Mouse (Mus musculus) mouse trophoblast stem cell (cell line): ENCODE measurements around the gene Sntg2.

Source experiments
- in situ Hi-C, 2 experiments: fragments of 300-500 bp; cut with MseI, MboI; formaldehyde crosslinking; loops; 2 replicates in 1 of 2; 3 replicates in 1 of 2; pipeline ENCODE4 v1.15.1; 2025

Gene Sntg2

GRCm38 (mm10) chr12:30286888-30287573 is 86.1 kb downstream of the Sntg2 start:
- in situ Hi-C loops, result no loop called here

- in situ Hi-C loops, result no loop called here
These were observed 89.4 kb downstream of the Sntg2 start for GRCm38 (mm10) chr12:30283741-30284140.

- in situ Hi-C loops, result no loop called here
These were observed 100.8 kb downstream of the Sntg2 start for GRCm38 (mm10) chr12:30272242-30272985.

DNA sequence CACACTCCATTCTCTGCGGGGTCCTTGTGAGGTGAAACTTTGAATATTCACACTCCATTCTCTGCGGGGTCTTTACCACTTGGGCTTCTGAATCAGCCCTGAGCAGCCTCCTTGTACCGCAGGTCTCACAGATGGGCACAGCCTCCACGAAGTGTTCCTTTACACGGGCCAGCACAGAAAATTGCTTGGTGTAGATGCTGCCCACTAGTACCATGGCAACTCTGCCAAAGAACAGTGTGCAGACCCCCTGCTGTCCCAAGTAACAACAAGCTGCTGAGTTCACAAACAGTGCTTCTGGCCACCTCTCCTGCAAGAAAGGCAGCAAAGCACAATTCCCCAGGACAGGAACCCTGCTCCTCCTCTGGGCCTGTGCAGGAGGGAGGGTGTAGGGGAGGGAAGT is 109.0 kb downstream of the Sntg2 start:
- in situ Hi-C loops, result no loop called here

- in situ Hi-C loops, result no loop called here
These were observed 112.0 kb downstream of the Sntg2 start for GRCm38 (mm10) chr12:30261187-30261586.

- in situ Hi-C loops, result no loop called here
These were observed 114.5 kb downstream of the Sntg2 start for GRCm38 (mm10) chr12:30258641-30259040.

DNA sequence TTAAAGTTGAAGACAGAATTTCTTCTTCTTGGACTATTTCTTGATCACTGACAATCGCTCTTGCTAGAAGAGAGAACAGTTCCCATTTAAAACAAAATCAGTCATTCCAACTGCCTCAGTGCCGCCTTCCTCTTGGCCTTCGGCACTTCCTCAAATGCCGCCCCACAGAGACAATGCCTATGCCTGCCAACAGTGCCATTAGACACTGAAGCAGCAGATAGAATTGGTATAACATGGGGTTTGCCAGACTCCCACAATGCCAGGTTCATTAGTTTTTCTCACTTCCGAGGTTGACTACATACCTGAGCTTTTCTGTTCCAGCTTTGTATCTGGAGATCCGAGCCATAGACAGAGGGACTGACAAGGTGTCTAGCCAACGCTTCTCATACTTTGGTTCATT is 115.5 kb downstream of the Sntg2 start:
- in situ Hi-C loops, result no loop called here

GRCm38 (mm10) chr12:30256207-30256606 is 117.0 kb downstream of the Sntg2 start:
- in situ Hi-C loops, result no loop called here

- in situ Hi-C loops, result no loop called here
These were observed 118.6 kb downstream of the Sntg2 start for GRCm38 (mm10) chr12:30254581-30254980.

DNA sequence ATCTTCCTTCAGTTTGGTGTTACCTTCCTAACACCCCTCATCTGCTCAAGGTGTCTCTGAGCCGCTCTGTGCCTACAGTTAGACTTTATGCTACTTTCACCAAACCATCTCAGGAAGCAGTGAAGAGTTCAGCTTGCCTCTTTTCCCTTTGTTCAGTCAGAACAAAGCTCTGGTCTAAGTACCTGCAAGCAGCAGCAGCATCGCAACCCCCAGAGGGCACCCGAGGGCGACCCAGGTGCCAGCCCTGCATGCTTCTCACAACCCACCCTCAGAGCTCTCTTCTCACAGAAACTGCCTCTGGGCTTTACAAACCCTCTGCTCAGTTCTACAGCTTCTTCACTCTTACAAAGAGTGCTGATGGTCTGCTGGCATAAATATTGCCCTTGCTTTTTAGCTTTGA is 120.8 kb downstream of the Sntg2 start:
- in situ Hi-C loops, result no loop called here

DNA sequence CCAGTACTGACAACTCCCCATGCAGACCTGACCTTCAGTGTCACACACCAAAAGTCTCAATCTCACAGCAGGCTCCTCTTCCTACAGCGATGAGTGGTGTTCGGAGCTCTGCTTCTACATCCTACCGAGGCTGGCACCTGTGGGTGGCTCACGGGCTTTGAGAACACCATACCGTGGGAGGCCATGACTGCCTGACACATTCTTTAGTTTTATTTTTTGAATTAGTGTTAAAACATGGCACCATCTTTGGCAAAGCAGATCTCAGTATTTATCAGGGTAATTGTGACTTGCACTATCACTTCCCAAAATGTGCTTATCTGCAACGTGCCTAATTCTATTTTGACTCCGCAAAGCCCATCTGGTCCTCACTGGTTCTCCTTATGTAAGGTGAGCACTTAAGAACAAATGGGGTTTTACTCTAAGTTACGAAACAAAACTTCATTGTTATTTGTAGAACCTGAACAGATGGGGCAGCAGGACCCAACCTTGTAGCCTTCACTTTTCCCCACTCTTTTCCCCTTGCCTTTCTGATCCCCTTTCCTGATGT is 121.8 kb downstream of the Sntg2 start:
- in situ Hi-C loops, result no loop called here

- in situ Hi-C loops, result no loop called here
These were observed 124.1 kb downstream of the Sntg2 start for GRCm38 (mm10) chr12:30249068-30249467.

- in situ Hi-C loops, result no loop called here
These were observed 126.8 kb downstream of the Sntg2 start for GRCm38 (mm10) chr12:30246286-30246945.

GRCm38 (mm10) chr12:30244194-30244593 is 129.0 kb downstream of the Sntg2 start:
- in situ Hi-C loops, result no loop called here

- in situ Hi-C loops, result no loop called here
These were observed 132.3 kb downstream of the Sntg2 start for GRCm38 (mm10) chr12:30240891-30241290.

GRCm38 (mm10) chr12:30234940-30235339 is 138.2 kb downstream of the Sntg2 start:
- in situ Hi-C loops, result no loop called here

DNA sequence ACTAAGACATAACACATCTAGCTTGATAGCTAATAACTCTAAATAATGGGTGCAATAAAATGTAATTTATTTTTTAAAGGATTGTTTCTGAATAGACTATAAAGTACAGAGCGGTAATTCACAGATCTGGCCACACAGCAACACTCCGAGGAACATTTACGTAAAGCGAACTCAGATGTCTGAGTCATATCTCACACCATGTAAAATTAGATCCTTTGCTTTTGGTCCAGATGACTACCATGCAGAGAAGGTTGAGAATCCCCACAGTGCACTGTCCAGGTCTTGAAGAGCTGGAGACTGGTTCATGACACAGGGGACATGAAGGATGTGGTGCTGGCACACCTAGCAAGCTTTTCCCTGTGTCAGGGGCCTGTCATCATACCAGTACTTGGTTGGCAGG is 145.2 kb downstream of the Sntg2 start:
- in situ Hi-C loops, result no loop called here

DNA sequence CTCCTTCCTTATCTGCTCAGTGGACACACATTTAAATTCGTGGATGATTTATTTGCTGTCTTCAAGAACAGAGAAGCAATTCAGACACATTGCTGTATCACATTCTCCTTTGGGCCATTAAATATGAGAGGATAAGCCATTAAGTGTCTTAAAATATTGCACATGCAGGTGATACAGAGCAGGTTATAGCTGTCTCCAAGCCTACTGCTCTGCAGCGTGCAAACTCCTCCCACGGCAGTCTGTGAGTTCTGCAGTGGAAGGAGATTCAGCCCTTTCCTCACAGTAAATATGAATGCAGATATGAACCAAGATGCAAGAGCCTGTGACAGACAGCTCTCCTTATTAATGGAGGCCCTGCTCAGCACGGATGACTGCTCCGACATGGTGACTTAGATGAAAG is 146.9 kb downstream of the Sntg2 start:
- in situ Hi-C loops, result no loop called here

DNA sequence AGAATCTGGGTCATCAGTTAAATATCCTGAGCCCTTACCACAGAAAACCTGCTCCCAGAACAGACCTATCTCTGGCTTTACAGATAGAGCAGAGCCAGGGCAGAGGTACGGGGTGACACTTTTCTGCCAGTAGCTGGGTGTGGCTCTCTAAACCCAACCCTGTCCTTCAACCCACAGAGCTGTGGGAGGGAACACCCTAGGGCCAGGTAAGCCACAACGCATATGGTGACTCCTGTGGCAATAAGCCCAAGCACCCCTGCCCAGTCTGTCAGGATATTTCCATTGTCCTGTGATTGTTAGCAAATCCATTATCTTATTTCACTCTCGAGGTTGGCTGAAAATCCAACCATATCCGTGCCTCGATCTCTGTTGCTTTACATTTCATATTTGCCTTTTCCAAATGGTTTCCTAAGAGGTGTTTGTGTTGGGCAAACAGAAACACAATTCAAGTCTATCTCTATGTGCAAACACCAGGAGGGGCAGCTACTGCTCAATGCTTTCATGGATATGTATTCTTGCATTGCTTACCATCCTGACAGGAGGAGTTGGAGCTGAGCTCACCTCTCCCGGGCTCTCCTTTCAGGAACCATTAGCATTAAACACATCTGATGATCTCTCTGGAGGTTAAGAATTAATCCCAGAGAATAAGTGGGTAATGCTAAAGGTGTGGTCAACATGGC is 156.3 kb downstream of the Sntg2 start:
- in situ Hi-C loops, result no loop called here

DNA sequence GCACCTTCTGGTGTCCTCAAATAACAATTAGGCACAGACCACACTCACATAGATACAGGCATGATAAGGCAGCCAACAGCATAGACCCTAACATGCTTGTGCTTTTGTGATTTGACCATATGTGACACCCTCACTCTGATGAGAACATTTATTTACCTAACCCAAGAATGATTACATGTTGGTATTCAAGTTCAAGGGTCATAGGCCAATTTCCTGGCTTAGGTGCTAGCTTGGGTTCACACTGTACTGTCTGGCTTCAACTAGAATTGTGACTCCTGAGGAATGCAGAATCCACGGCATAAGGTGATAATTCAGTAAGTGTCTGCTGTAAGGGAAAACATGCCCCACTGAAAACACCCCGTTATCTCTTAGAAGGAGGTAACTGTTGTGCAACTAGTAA is 158.4 kb downstream of the Sntg2 start:
- in situ Hi-C loops, result no loop called here

GRCm38 (mm10) chr12:30210388-30210787 is 162.8 kb downstream of the Sntg2 start:
- in situ Hi-C loops, result no loop called here

DNA sequence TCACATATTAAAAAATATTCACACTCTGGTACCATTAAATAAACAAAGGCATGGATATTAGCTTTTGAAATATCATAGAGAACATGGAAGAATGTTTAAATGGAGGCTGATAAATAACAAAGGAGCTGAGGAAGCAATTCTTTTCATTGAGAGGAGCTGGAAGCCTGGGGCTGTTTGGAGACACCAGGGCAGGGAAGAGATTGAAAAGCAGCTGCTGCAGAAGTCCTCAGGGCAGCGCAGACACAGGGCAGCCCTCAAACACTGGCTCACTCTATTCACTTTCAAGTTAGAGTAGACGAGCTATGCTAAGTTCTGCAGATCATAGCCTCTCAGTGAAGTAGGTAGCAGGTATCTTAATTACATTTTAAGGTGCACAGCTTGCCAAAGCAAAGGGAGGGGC is 164.6 kb downstream of the Sntg2 start:
- in situ Hi-C loops, result no loop called here
